Mouse (Mus musculus) stomach, embryonic 16.5 days (tissue): ENCODE measurements at regions not wholly inside any gene's neighbourhood (a gene's known extent, or its start where the extent isn't known, plus 50 kb on each side); places are given as distances from the start of the nearest gene placed in this dataset.

ENCODE experiments used
- ATAC-seq: fragments of 200-750 bp; cut with Nextera tagmentation; 2 replicates; pipeline ENCODE4 v1.8.0; 2017; ENCODE audit warnings: moderate number of reproducible peaks, moderate TSS enrichment; ENCODE audit not compliant: insufficient read depth, low FRiP score
- H3K27ac ChIP-seq: fragments of 300-500 bp; sonication (generic); 2 replicates; pipeline ENCODE4 v1.5.1; 2014; ENCODE audit warnings: low read length
- H3K27me3 ChIP-seq: fragments of 300-500 bp; sonication (generic); 2 replicates; pipeline ENCODE4 v1.6.1; 2014; ENCODE audit warnings: low read length, control low read depth, mixed read lengths; ENCODE audit not compliant: control insufficient read depth, insufficient read depth
- H3K36me3 ChIP-seq: fragments of 300-500 bp; sonication (generic); 2 replicates; pipeline ENCODE4 v1.6.1; 2014; ENCODE audit warnings: low read length; ENCODE audit not compliant: control insufficient read depth, insufficient read depth
- H3K4me1 ChIP-seq: fragments of 300-500 bp; sonication (generic); 2 replicates; pipeline ENCODE4 v1.6.1; 2014; ENCODE audit warnings: low read length, control low read depth, mixed read lengths; ENCODE audit not compliant: control insufficient read depth, insufficient read depth
- H3K4me2 ChIP-seq: fragments of 300-500 bp; sonication (generic); 2 replicates; pipeline ENCODE4 v1.6.1; 2014; ENCODE audit warnings: low read depth, low read length, mixed read lengths
- H3K4me3 ChIP-seq: fragments of 300-500 bp; sonication (generic); replicated peaks from 2 replicates; pipeline ENCODE4 v1.5.1; 2014; ENCODE audit warnings: mild to moderate bottlenecking, low read length
- H3K9ac ChIP-seq: fragments of 300-500 bp; sonication (generic); 2 replicates; pipeline ENCODE4 v1.6.1; 2014; ENCODE audit warnings: low read length
- H3K9me3 ChIP-seq: fragments of 300-500 bp; sonication (generic); replicated peaks from 2 replicates; pipeline ENCODE4 v1.6.1; 2016; ENCODE audit warnings: low read length, control low read depth; ENCODE audit not compliant: control insufficient read depth
- WGBS: fragments of 180-500 bp; shearing (Covaris S2); extraction: QIAGEN DNeasy Blood & Tissue Kit; methylation state at CpG from one replicate; pipeline ENCODE4 v1.1.7; 2014; 5-methylcytosine and 5-hydroxymethylcytosine counted together

GRCm38 (mm10) chr2:131672646-131673045 lies 110.6 kb upstream of the Adra1d start:
- Histone ChIP-seq H3K9me3 (no peaks in the 10 kb centered on the region), H3K36me3 (no peaks in the 10 kb centered on the region), H3K27me3 (no peaks in the 10 kb centered on the region), H3K9ac (no peak overlapping the region), H3K27ac (no peak overlapping the region), H3K4me1 (no peaks in the 10 kb centered on the region), H3K4me2 (no peak overlapping the region), H3K4me3 (no peak overlapping the region)
- no peak for ATAC-seq
- WGBS, result 79% methylated on average over 1 of the region's 1 CpGs

GRCm38 (mm10) chr2:131672223-131672622 lies 110.1 kb upstream of the Adra1d start:
- Histone ChIP-seq H3K9ac (no peak overlapping the region), H3K4me2 (no peak overlapping the region), H3K9me3 (no peaks in the 10 kb centered on the region), H3K27me3 (no peaks in the 10 kb centered on the region), H3K36me3 (no peaks in the 10 kb centered on the region), H3K4me1 (no peaks in the 10 kb centered on the region), H3K27ac (no peak overlapping the region), H3K4me3 (no peak overlapping the region)
- WGBS, result 49% methylated on average over 1 of the region's 1 CpGs
- no peak for ATAC-seq

GRCm38 (mm10) chr2:131670876-131671275 lies 108.8 kb upstream of the Adra1d start:
- Histone ChIP-seq H3K4me3 (no peak overlapping the region), H3K9ac (no peak overlapping the region), H3K36me3 (no peaks in the 10 kb centered on the region), H3K9me3 (no peaks in the 10 kb centered on the region), H3K27ac (no peak overlapping the region), H3K27me3 (no peaks in the 10 kb centered on the region), H3K4me1 (no peaks in the 10 kb centered on the region), H3K4me2 (no peak overlapping the region)
- no peak for ATAC-seq

- no peak overlapping the region for H3K9ac ChIP-seq
- 83% methylated on average over 2 of the region's 2 CpGs for WGBS
These were observed 105.8 kb upstream of the Adra1d start for GRCm38 (mm10) chr2:131667874-131668273.

GRCm38 (mm10) chr2:131666841-131667364 lies 104.8 kb upstream of the Adra1d start:
- H3K27me3 ChIP-seq, result no peaks in the 10 kb centered on the region

More at GRCm38 (mm10) chr2:131667874-131668273, 105.8 kb upstream of the Adra1d start:
- no peaks in the 10 kb centered on the region for H3K9me3 ChIP-seq
- no peaks in the 10 kb centered on the region for H3K4me1 ChIP-seq
- ATAC-seq, result no peak
- no peak overlapping the region for H3K4me2 ChIP-seq
- H3K36me3 ChIP-seq, result no peaks in the 10 kb centered on the region
- no peaks in the 10 kb centered on the region for H3K27me3 ChIP-seq
- H3K27ac ChIP-seq, result no peak overlapping the region
- H3K4me3 ChIP-seq, result no peak overlapping the region

GRCm38 (mm10) chr2:131664575-131664974 lies 102.5 kb upstream of the Adra1d start:
- no peaks in the 10 kb centered on the region for H3K4me1 ChIP-seq
- no peaks in the 10 kb centered on the region for H3K9me3 ChIP-seq
- H3K4me2 ChIP-seq, result no peak overlapping the region
- no peaks in the 10 kb centered on the region for H3K36me3 ChIP-seq
- WGBS, result 72% methylated on average over 3 of the region's 3 CpGs
- H3K4me3 ChIP-seq, result no peak overlapping the region
- H3K9ac ChIP-seq, result no peak overlapping the region
- no peak overlapping the region for H3K27ac ChIP-seq
- no peaks in the 10 kb centered on the region for H3K27me3 ChIP-seq
- ATAC-seq, result no peak

More at GRCm38 (mm10) chr2:131666841-131667364, 104.8 kb upstream of the Adra1d start:
- no peaks in the 10 kb centered on the region for H3K4me1 ChIP-seq
- no peak overlapping the region for H3K4me3 ChIP-seq
- ATAC-seq, result no peak
- H3K4me2 ChIP-seq, result no peak overlapping the region
- H3K9me3 ChIP-seq, result no peaks in the 10 kb centered on the region
- H3K36me3 ChIP-seq, result no peaks in the 10 kb centered on the region
- no peak overlapping the region for H3K9ac ChIP-seq
- H3K27ac ChIP-seq, result no peak overlapping the region
- WGBS, result 68% methylated on average over 3 of the region's 3 CpGs

GRCm38 (mm10) chr2:131663199-131663809 lies 101.2 kb upstream of the Adra1d start:
- H3K4me3 ChIP-seq, result no peak overlapping the region
- H3K4me1 ChIP-seq, result no peaks in the 10 kb centered on the region
- H3K9me3 ChIP-seq, result no peaks in the 10 kb centered on the region
- no peaks in the 10 kb centered on the region for H3K36me3 ChIP-seq
- WGBS, result 52% methylated on average over 8 of the region's 8 CpGs
- no peak overlapping the region for H3K4me2 ChIP-seq
- H3K27ac ChIP-seq, result no peak overlapping the region
- H3K27me3 ChIP-seq, result no peaks in the 10 kb centered on the region
- H3K9ac ChIP-seq, result no peak overlapping the region
- ATAC-seq, result no peak

GRCm38 (mm10) chr2:131652197-131652596 lies 90.1 kb upstream of the Adra1d start:
- Histone ChIP-seq H3K9ac (no peak overlapping the region), H3K27me3 (no peaks in the 10 kb centered on the region), H3K27ac (no peak overlapping the region), H3K4me3 (no peak overlapping the region), H3K36me3 (no peaks in the 10 kb centered on the region), H3K9me3 (no peaks in the 10 kb centered on the region), H3K4me1 (no peaks in the 10 kb centered on the region), H3K4me2 (no peak overlapping the region)
- ATAC-seq, result no peak
- WGBS, result 52% methylated on average over 5 of the region's 5 CpGs

GRCm38 (mm10) chr2:131650611-131651153 lies 88.6 kb upstream of the Adra1d start:
- Histone ChIP-seq H3K4me3 (no peak overlapping the region), H3K4me2 (no peak overlapping the region), H3K36me3 (no peaks in the 10 kb centered on the region), H3K27me3 (no peaks in the 10 kb centered on the region), H3K9me3 (no peaks in the 10 kb centered on the region), H3K9ac (no peak overlapping the region), H3K4me1 (no peaks in the 10 kb centered on the region), H3K27ac (no peak overlapping the region)
- 67% methylated on average over 9 of the region's 9 CpGs for WGBS
- no peak for ATAC-seq
